Mouse (Mus musculus) myocyte (in vitro differentiated cells): ENCODE results near the gene Bod1. TPM values are rescaled to one million over a fixed set of nuclear protein-coding genes. Genes with fewer than 3 reads are reported as not detected.
A peak's percentile ranks its signal among the peaks of the same experiment; 100 is the strongest.

ENCODE experiments used
- H3K27me3 ChIP-seq: one replicate; pipeline ENCODE4 v1.6.1; 2011; ENCODE audit not compliant: control insufficient read depth, insufficient read depth, insufficient read length
- H3K36me3 ChIP-seq: one replicate; pipeline ENCODE4 v1.6.1; 2011; ENCODE audit not compliant: control insufficient read depth, insufficient read depth
- H3K4me2 ChIP-seq: one replicate; pipeline ENCODE4 v1.6.1; 2011; ENCODE audit warnings: low read depth, control low read depth
- H3K4me3 ChIP-seq: one replicate; pipeline ENCODE4 v1.5.1; 2011; ENCODE audit warnings: mild to moderate bottlenecking, control low read depth, moderate library complexity
- H3K79me2 ChIP-seq: one replicate; pipeline ENCODE4 v1.6.1; 2011; ENCODE audit not compliant: control insufficient read depth, insufficient read depth
- H3ac ChIP-seq: one replicate; pipeline ENCODE4 v1.6.1; 2011; ENCODE audit not compliant: control insufficient read depth, insufficient read length
- CEBPB ChIP-seq: IDR thresholded peaks from 2 replicates; pipeline ENCODE4 v1.6.1; 2011; ENCODE audit warnings: mild to moderate bottlenecking, moderate library complexity; ENCODE audit not compliant: poor library complexity, insufficient read depth, severe bottlenecking
- E2F4 ChIP-seq: IDR thresholded peaks from one replicate; pipeline ENCODE4 v1.6.1; 2011; ENCODE audit warnings: mild to moderate bottlenecking, control low read depth, moderate library complexity; ENCODE audit not compliant: insufficient read depth
- MAX ChIP-seq: IDR thresholded peaks from one replicate; pipeline ENCODE4 v1.6.1; 2011; ENCODE audit warnings: low read depth, mild to moderate bottlenecking, control low read depth
- MYOD1 ChIP-seq, 3 experiments: IDR thresholded peaks; one replicate each; pipeline ENCODE4 v1.6.1; 2011; ENCODE audit warnings: control low read depth in 2 of 3, low read depth in 2 of 3, mild to moderate bottlenecking in 2 of 3, moderate library complexity in 1 of 3; ENCODE audit not compliant: insufficient read length in 2 of 3, control insufficient read depth in 1 of 3
- MYOG ChIP-seq, 3 experiments: IDR thresholded peaks; one replicate each; pipeline ENCODE4 v1.6.1; 2011; ENCODE audit warnings: control low read depth in 2 of 3, low read depth in 2 of 3, mild to moderate bottlenecking in 2 of 3; ENCODE audit not compliant: insufficient read length in 2 of 3, control insufficient read depth in 1 of 3, insufficient read depth in 1 of 3
- POLR2A ChIP-seq: IDR thresholded peaks from one replicate; pipeline ENCODE4 v1.6.1; 2011; ENCODE audit warnings: low read depth, mild to moderate bottlenecking, control low read depth, moderate library complexity; ENCODE audit not compliant: insufficient read length
- POLR2AphosphoS2 ChIP-seq: IDR thresholded peaks from one replicate; pipeline ENCODE4 v1.6.1; 2011; ENCODE audit warnings: low read depth, control low read depth; ENCODE audit not compliant: insufficient read length
- REST ChIP-seq: IDR thresholded peaks from one replicate; pipeline ENCODE4 v1.6.1; 2011; ENCODE audit warnings: mild to moderate bottlenecking, control low read depth, moderate library complexity; ENCODE audit not compliant: insufficient read depth, insufficient read length
- SRF ChIP-seq: IDR thresholded peaks from one replicate; pipeline ENCODE4 v1.6.1; 2011; ENCODE audit warnings: low read depth; ENCODE audit not compliant: control insufficient read depth, insufficient read length
- TCF12 ChIP-seq: IDR thresholded peaks from one replicate; pipeline ENCODE4 v1.6.1; 2011; ENCODE audit warnings: mild to moderate bottlenecking, control low read depth; ENCODE audit not compliant: poor library complexity, insufficient read depth, severe bottlenecking
- TCF3 ChIP-seq: IDR thresholded peaks from one replicate; pipeline ENCODE4 v1.6.1; 2011; ENCODE audit warnings: low read depth, control low read depth; ENCODE audit not compliant: insufficient read length
- USF1 ChIP-seq: IDR thresholded peaks from one replicate; pipeline ENCODE4 v1.6.1; 2011; ENCODE audit warnings: low read depth, mild to moderate bottlenecking, control low read depth, moderate library complexity
- polyA plus RNA-seq: library from polyadenylated mRNA; unstranded; fragments of >200 nt; fragmentation: generic; extraction: Trizol; gene quantifications from one replicate; pipeline ENCODE4 v1.2.1, GENCODE M21; 2012; ENCODE audit warnings: missing spikeins

Bod1 gene
- 115 TPM for polyA plus RNA-seq

GRCm38 (mm10) chr11:31671354-31672169, at the start of gene Bod1:
Gene Bod1, minus strand, starts transcription at chr11:31671885.
- H3K4me3 ChIP-seq, result peak within 1 kb of the TSS; percentile 43
- H3K79me2 ChIP-seq, result peaks cover 13% of the 10 kb centered on the region
- peak within 1 kb of the TSS; percentile 79 for H3K4me2 ChIP-seq
- no peak for TF ChIP-seq MAX
- TF ChIP-seq POLR2A, result peak; percentile 59
- no peak for TF ChIP-seq POLR2AphosphoS2
- no peak for TF ChIP-seq TCF3
- peak; percentile 64 for TF ChIP-seq SRF
- no peak for TF ChIP-seq MYOG (IDR thresholded peaks at IDR 0.05; ENCODE audit: control insufficient read depth in 1 of 3, insufficient read depth in 1 of 3, insufficient read length in 2 of 3, low read depth in 2 of 3)
- H3K27me3 ChIP-seq, result no peaks in the 10 kb centered on the region
- peaks cover 11% of the 10 kb centered on the region for H3K36me3 ChIP-seq
- H3ac ChIP-seq, result peak within 1 kb of the TSS; percentile 51

DNA sequence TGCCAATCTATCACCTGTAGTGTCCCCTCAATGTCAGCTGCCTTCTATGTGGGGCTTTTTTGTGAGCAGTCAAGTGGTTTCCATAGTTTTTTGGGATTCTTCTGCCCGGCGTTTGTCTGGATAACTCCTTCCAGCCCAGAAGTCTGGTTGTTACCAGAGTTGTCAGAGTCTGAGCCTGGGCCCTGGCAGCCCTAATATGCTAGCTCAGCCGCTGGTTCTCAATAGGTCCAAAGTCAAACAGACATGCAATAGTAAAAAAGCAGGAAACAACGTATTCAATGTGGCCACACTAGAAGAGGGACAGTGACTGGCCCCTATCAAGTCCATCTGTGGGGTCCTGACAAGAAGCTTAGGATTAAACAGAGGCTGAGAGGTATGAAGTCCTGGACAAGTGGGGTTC, 47.4 kb upstream of the Bod1 start:
- H3K36me3 ChIP-seq, result no peaks in the 10 kb centered on the region
- TF ChIP-seq CEBPB (no peak), TCF12 (no peak), MYOD1 (IDR thresholded peaks at IDR 0.05; ENCODE audit: control insufficient read depth in 1 of 3, insufficient read length in 2 of 3, low read depth in 2 of 3) (no peak), E2F4 (no peak), USF1 (no peak), MYOG (IDR thresholded peaks at IDR 0.05; ENCODE audit: control insufficient read depth in 1 of 3, insufficient read depth in 1 of 3, insufficient read length in 2 of 3, low read depth in 2 of 3) (no peak), POLR2AphosphoS2 (no peak)

GRCm38 (mm10) chr11:31717926-31718735, 46.4 kb upstream of the Bod1 start:
- no peaks in the 10 kb centered on the region for H3K36me3 ChIP-seq
- no peak overlapping the region for H3K4me2 ChIP-seq
- no peaks in the 10 kb centered on the region for H3K79me2 ChIP-seq
- no peak overlapping the region for H3K4me3 ChIP-seq
- no peak overlapping the region for H3ac ChIP-seq
- TF ChIP-seq E2F4 (no peak), POLR2A (no peak), TCF3 (no peak), MYOG (IDR thresholded peaks at IDR 0.05; ENCODE audit: control insufficient read depth in 1 of 3, insufficient read depth in 1 of 3, insufficient read length in 2 of 3, low read depth in 2 of 3) (no peak), MAX (no peak), POLR2AphosphoS2 (no peak), CEBPB (no peak), MYOD1 (IDR thresholded peaks at IDR 0.05; ENCODE audit: control insufficient read depth in 1 of 3, insufficient read length in 2 of 3, low read depth in 2 of 3) (no peak), REST (no peak)
- H3K27me3 ChIP-seq, result no peaks in the 10 kb centered on the region

More for the DNA sequence above, 47.4 kb upstream of the Bod1 start:
- Histone ChIP-seq H3K79me2 (no peaks in the 10 kb centered on the region), H3K4me3 (no peak overlapping the region), H3K27me3 (no peaks in the 10 kb centered on the region), H3K4me2 (no peak overlapping the region), H3ac (no peak overlapping the region)

DNA sequence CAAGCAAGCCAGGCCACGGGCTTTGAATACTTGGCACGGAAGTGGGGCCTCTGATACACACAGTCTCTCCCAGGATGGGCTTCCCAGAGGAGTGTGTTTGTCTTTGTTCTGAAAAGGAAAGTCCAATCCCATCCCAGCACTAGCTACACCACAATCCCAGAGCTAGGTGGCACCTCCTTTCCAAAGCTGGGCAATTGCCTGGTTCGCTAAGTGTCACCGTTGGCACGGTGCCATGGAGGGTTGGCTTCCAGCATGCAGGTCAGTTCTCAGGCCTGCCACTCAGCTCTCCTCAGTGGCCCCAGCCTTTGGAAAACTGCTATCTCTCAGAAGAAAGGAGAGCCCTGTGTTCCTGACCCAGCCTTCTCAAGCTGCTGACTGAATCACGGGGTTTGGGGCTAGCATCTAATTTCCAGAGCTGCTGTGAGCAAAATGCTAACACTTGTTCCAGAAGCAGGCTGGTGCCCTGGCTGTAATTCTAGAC, 42.0 kb upstream of the Bod1 start:
- Histone ChIP-seq H3K36me3 (no peaks in the 10 kb centered on the region), H3K4me2 (no peak overlapping the region), H3ac (no peak overlapping the region), H3K4me3 (no peak overlapping the region), H3K27me3 (no peaks in the 10 kb centered on the region), H3K79me2 (no peaks in the 10 kb centered on the region)
- TF ChIP-seq MYOD1 (IDR thresholded peaks at IDR 0.05; ENCODE audit: control insufficient read depth in 1 of 3, insufficient read length in 2 of 3, low read depth in 2 of 3) (no peak), TCF3 (no peak), SRF (no peak), POLR2AphosphoS2 (no peak), CEBPB (no peak), POLR2A (no peak), TCF12 (no peak), MYOG (IDR thresholded peaks at IDR 0.05; ENCODE audit: control insufficient read depth in 1 of 3, insufficient read depth in 1 of 3, insufficient read length in 2 of 3, low read depth in 2 of 3) (no peak), E2F4 (no peak), USF1 (no peak), REST (no peak), MAX (no peak)
